Mouse (Mus musculus) forebrain, embryonic 16.5 days (tissue): ENCODE measurements at regions not wholly inside any gene's neighbourhood (a gene's known extent, or its start where the extent isn't known, plus 50 kb on each side); places are given as distances from the start of the nearest gene placed in this dataset.
"Not testable (repeated sequence)": the region's sequence is repeated elsewhere in the genome, so short reads cannot be mapped to it uniquely, and the experiment has no call there.

Experiments
- ATAC-seq: fragments of 200-750 bp; cut with Nextera tagmentation; 2 replicates; pipeline ENCODE4 v1.8.0; 2017; ENCODE audit warnings: mild to moderate bottlenecking, moderate library complexity
- H3K27ac ChIP-seq: fragments of 300-500 bp; sonication (generic); 2 replicates; pipeline ENCODE4 v1.5.1; 2014; ENCODE audit warnings: low read length, control low read depth
- H3K27me3 ChIP-seq: fragments of 300-500 bp; sonication (generic); replicated peaks from 2 replicates; pipeline ENCODE4 v1.6.1; 2014; ENCODE audit warnings: low read length; ENCODE audit not compliant: control insufficient read depth, insufficient read depth
- H3K36me3 ChIP-seq: fragments of 300-500 bp; sonication (generic); 2 replicates; pipeline ENCODE4 v1.6.1; 2014; ENCODE audit not compliant: control insufficient read depth, insufficient read depth
- H3K4me1 ChIP-seq: fragments of 300-500 bp; sonication (generic); replicated peaks from 2 replicates; pipeline ENCODE4 v1.6.1; 2014; ENCODE audit warnings: low read length; ENCODE audit not compliant: control insufficient read depth, insufficient read depth
- H3K4me2 ChIP-seq: fragments of 300-500 bp; sonication (generic); 2 replicates; pipeline ENCODE4 v1.6.1; 2014; ENCODE audit warnings: mild to moderate bottlenecking, low read length, control low read depth
- H3K4me3 ChIP-seq: fragments of 300-500 bp; sonication (generic); replicated peaks from 2 replicates; pipeline ENCODE4 v1.5.1; 2014; ENCODE audit warnings: mild to moderate bottlenecking, low read length, control low read depth
- H3K9ac ChIP-seq: fragments of 300-500 bp; sonication (generic); replicated peaks from 2 replicates; pipeline ENCODE4 v1.6.1; 2014; ENCODE audit warnings: low read depth, low read length, control low read depth
- H3K9me3 ChIP-seq: fragments of 300-500 bp; sonication (generic); 2 replicates; pipeline ENCODE4 v1.6.1; 2016; ENCODE audit warnings: low read length; ENCODE audit not compliant: control insufficient read depth
- WGBS: fragments of 180-500 bp; shearing (Covaris S2); extraction: QIAGEN DNeasy Blood & Tissue Kit; methylation state at CpG from one replicate; pipeline ENCODE4 v1.1.7; 2014; 5-methylcytosine and 5-hydroxymethylcytosine counted together

DNA sequence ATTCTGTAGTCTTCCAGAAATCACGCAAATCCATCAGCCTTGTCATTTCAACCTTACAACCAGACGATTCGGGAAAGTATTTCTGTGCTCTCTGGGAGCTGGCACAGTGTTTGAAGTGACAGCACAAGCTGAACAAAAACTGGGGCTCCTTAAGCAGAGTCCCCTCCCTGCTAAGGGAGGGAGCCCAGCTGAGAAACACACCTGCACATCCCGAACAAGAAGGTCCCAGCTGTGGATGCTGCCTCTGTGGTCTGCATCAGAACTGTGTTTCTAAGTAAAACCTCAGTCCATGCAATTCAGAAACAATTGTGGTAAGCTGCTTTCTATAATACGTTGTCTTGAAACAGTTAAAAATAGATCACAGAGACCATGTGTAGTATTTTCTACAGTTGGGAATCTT lies 693.8 kb downstream of the Dad1 start:
- H3K9ac ChIP-seq, H3K4me3 ChIP-seq, H3K27ac ChIP-seq, H3K4me1 ChIP-seq, H3K36me3 ChIP-seq, H3K4me2 ChIP-seq, H3K9me3 ChIP-seq, ATAC-seq, H3K27me3 ChIP-seq: not testable (repeated sequence)
- 79% methylated on average over 5 of the region's 5 CpGs for WGBS

DNA sequence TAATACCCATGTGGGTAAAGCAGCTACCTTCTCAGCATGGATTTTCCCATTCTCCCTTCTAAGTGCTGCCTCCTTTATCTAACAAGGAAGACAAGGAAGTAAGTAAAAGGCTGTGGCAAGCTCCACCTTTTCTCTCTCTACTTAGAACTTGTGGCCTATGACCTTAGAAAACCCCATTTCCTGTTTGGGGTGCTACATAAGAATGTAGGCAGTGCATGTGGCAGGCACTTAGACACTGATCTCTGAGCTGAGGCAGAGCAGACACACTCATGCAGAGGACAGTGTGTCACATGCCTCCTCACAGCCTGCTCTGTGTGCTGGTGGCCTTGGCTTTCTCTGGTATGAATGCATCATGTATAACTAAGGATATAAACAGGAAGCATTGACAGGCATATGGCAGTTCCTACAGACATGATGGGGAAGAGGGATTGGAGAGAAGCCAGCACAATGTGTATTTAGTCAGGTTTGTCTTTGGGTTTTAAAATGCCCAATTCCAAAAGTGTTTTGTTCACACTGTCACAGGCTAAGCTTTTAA lies 694.5 kb downstream of the Dad1 start:
- not testable (repeated sequence) for H3K27me3 ChIP-seq, H3K9ac ChIP-seq, H3K4me3 ChIP-seq, H3K4me2 ChIP-seq, H3K27ac ChIP-seq, H3K36me3 ChIP-seq, H3K9me3 ChIP-seq, ATAC-seq, H3K4me1 ChIP-seq

DNA sequence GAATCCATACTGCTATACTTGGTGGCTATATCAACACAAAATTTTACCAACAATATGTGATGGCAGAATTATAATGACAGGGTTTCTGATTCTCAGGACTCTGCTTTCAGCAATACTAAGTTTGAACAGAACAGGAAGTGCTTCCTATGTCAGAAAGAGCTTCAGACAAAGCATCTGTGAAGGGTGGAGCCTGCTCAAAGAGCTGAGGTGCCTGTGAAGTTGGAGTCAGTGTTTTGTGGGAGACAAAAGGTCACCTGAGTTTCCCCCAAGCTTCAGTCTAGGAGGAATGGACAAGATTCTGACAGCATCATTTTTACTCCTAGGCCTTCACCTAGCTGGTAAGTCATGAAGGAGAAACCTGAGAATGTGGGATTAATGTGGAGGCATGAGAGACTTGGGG lies 700.1 kb downstream of the Dad1 start:
- Histone ChIP-seq H3K36me3 (no peaks in the 10 kb centered on the region), H3K4me3 (no peak overlapping the region), H3K4me2 (no peak overlapping the region), H3K27me3 (no peaks in the 10 kb centered on the region), H3K9me3 (no peaks in the 10 kb centered on the region), H3K27ac (no peak overlapping the region), H3K9ac (no peak overlapping the region), H3K4me1 (no peaks in the 10 kb centered on the region)
- ATAC-seq = no peak

DNA sequence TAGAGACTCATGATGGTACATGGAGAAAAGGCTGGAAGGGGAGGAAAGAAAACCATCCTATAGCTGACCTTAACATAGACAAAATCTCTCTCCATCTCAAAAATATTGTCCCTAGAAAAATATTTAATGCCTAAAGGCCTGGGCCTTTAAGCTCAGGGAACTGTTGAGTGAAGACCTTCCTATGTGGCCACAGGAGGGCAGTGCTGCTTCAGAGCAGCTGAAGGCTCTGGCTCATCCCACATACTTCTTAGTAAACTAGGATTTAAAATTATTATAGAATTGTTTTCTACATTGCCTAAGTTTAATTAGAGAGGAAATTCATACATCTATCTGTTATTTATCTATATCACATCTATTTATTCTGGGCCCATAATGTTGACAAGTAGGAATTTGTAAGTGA lies 706.5 kb downstream of the Dad1 start:
- not testable (repeated sequence) for H3K4me2 ChIP-seq, H3K4me1 ChIP-seq, H3K9ac ChIP-seq, H3K4me3 ChIP-seq, H3K27ac ChIP-seq, H3K27me3 ChIP-seq, H3K36me3 ChIP-seq, ATAC-seq, H3K9me3 ChIP-seq

GRCm38 (mm10) chr14:53545351-53545750 lies 708.6 kb downstream of the Dad1 start:
- Histone ChIP-seq H3K9me3 (no peaks in the 10 kb centered on the region), H3K36me3 (no peaks in the 10 kb centered on the region), H3K4me3 (no peak overlapping the region), H3K27ac (no peak overlapping the region), H3K4me2 (no peak overlapping the region), H3K9ac (no peak overlapping the region), H3K27me3 (no peaks in the 10 kb centered on the region), H3K4me1 (no peaks in the 10 kb centered on the region)
- ATAC-seq = no peak
- 63% methylated on average over 5 of the region's 5 CpGs for WGBS

DNA sequence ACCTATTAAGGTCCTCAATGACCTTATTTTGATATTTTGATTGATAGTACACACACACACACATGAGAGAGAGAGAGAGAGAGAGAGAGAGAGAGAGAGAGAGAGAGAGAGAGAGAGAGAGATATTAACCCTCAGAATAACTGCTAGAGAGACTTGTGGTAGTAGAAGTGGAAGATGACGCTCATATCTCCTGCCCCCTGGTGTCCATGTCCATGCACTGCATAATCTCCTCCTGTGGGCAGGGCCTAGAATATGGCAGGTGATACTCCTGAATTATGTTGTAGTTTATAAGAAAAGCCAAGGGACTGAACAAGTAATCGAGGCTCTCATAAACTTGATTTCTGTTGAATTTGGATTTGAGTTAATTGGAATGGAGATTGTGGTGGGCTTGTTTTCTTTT lies 712.3 kb downstream of the Dad1 start:
- not testable (repeated sequence) for H3K4me1 ChIP-seq, H3K27ac ChIP-seq, H3K9me3 ChIP-seq, H3K36me3 ChIP-seq, H3K4me2 ChIP-seq, ATAC-seq, H3K9ac ChIP-seq, H3K4me3 ChIP-seq, H3K27me3 ChIP-seq
- whole genome bisulfite sequencing = 60% methylated on average over 2 of the region's 2 CpGs

GRCm38 (mm10) chr14:53537895-53538294 lies 716.0 kb downstream of the Dad1 start:
- not testable (repeated sequence) for H3K9ac ChIP-seq, H3K4me1 ChIP-seq, H3K4me2 ChIP-seq, H3K36me3 ChIP-seq, H3K4me3 ChIP-seq, H3K27ac ChIP-seq, H3K27me3 ChIP-seq, ATAC-seq, H3K9me3 ChIP-seq
- WGBS = 54% methylated on average over 7 of the region's 7 CpGs

- H3K4me1 ChIP-seq, ATAC-seq, H3K27me3 ChIP-seq, H3K4me3 ChIP-seq, H3K36me3 ChIP-seq, H3K9ac ChIP-seq, H3K27ac ChIP-seq, H3K4me2 ChIP-seq, H3K9me3 ChIP-seq: not testable (repeated sequence)
- WGBS = no CpG with 5 or more reads among the region's 3 CpGs
Observed at GRCm38 (mm10) chr14:53523430-53523829, 730.5 kb downstream of the Dad1 start.

- H3K4me2 ChIP-seq, H3K36me3 ChIP-seq, H3K9me3 ChIP-seq, ATAC-seq, H3K27me3 ChIP-seq, H3K9ac ChIP-seq, H3K4me1 ChIP-seq, H3K27ac ChIP-seq, H3K4me3 ChIP-seq: not testable (repeated sequence)
- no CpG with 5 or more reads among the region's 1 CpGs for WGBS
Observed at GRCm38 (mm10) chr14:53518954-53519353, 735.0 kb downstream of the Dad1 start.

DNA sequence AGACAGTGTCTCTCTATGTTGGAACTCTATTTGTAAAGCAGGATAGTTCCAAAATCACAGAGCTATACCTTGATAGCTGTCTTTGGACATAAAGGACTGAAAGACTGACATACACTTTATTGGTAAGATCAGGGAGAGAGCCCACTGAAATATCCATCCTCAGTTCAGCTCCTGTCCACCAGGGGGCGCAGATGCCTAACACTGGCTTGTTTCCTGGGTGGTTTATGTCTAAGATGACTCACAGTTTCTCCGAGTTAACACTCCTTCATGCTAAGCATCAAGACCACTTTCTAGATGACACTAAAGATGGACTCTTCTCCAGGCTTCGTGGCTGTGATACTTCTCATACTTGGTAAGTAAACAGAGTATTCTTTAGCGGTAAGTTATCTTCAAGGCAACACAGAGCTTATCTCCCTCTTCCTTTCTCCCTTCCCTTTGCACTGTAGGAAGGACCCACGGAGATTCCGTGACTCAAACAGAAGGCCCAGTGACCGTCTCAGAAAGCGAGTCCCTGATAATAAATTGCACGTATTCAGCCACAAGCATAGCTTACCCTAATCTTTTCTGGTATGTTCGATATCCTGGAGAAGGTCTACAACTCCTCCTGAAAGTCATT lies 737.2 kb downstream of the Dad1 start:
- WGBS = no CpG with 5 or more reads among the region's 10 CpGs
- ATAC-seq, H3K4me2 ChIP-seq, H3K9me3 ChIP-seq, H3K27ac ChIP-seq, H3K36me3 ChIP-seq, H3K27me3 ChIP-seq, H3K4me1 ChIP-seq, H3K9ac ChIP-seq, H3K4me3 ChIP-seq: not testable (repeated sequence)
